Mouse (Mus musculus) heart, adult 2 months (tissue): ENCODE data around the gene Tcte2. TPM values are rescaled to one million over a fixed set of nuclear protein-coding genes. Genes with fewer than 3 reads are reported as not detected.

Experiments used
- DNase-seq, 2 experiments: peaks; one replicate each; pipeline ENCODE4 v3.0.0; 2021
- H3K27ac ChIP-seq: fragments of 200-600 bp; 2 replicates; pipeline ENCODE4 v1.8.1; 2022
- H3K27me3 ChIP-seq: fragments of 200-500 bp; 2 replicates; pipeline ENCODE4 v1.6.1; 2012; ENCODE audit warnings: mild to moderate bottlenecking, low read length, inconsistent platforms, mixed read lengths; ENCODE audit not compliant: control insufficient read depth, insufficient read depth
- H3K36me3 ChIP-seq: fragments of 200-500 bp; 2 replicates; pipeline ENCODE4 v1.6.1; 2012; ENCODE audit warnings: low read length, inconsistent platforms; ENCODE audit not compliant: control insufficient read depth, insufficient read depth
- H3K4me1 ChIP-seq: fragments of 200-500 bp; 2 replicates; pipeline ENCODE4 v1.6.1; 2011; ENCODE audit warnings: low read length; ENCODE audit not compliant: control insufficient read depth, insufficient read depth
- H3K4me3 ChIP-seq: fragments of 200-600 bp; 2 replicates; pipeline ENCODE4 v1.8.1; 2022
- H3K79me2 ChIP-seq: fragments of 200-500 bp; replicated peaks from 2 replicates; pipeline ENCODE4 v1.6.1; 2012; ENCODE audit warnings: mild to moderate bottlenecking, inconsistent platforms, low read length, moderate library complexity, mixed read lengths; ENCODE audit not compliant: control insufficient read depth, insufficient read depth
- H3K9ac ChIP-seq: fragments of 200-500 bp; 2 replicates; pipeline ENCODE4 v1.6.1; 2012; ENCODE audit warnings: low read depth, mild to moderate bottlenecking, control low read depth, inconsistent platforms, low read length, mixed read lengths
- CTCF ChIP-seq: fragments of 200-600 bp; IDR thresholded peaks from 2 replicates; pipeline ENCODE4 v1.8.1; 2022; ENCODE audit warnings: antibody characterized with exemption, mild to moderate bottlenecking, moderate library complexity
- EP300 ChIP-seq: fragments of 200-500 bp; IDR thresholded peaks from 2 replicates; pipeline ENCODE4 v1.6.1; 2011; ENCODE audit warnings: low read depth, low read length, control low read depth; ENCODE audit not compliant: insufficient read depth
- POLR2A ChIP-seq: fragments of 200-500 bp; IDR thresholded peaks from 2 replicates; pipeline ENCODE4 v1.6.1; 2011; ENCODE audit warnings: mild to moderate bottlenecking, low read depth, low read length, control low read depth; ENCODE audit not compliant: insufficient read depth
- WGBS: fragments of 180-500 bp; shearing (Covaris S2); methylation state at CpG from one replicate; pipeline ENCODE4 v1.1.7; 2018; 5-methylcytosine and 5-hydroxymethylcytosine counted together
- intact Hi-C: fragments of 180-260 bp; cut with DNase I; formaldehyde crosslinking; loops from one replicate; pipeline ENCODE4 v1.15.1; 2025
- polyA plus RNA-seq: library from polyadenylated mRNA; depleted of rRNA; stranded (reverse); fragments of >200 nt; gene quantifications from 2 replicates; pipeline ENCODE4 v1.2.3, GENCODE M21; 2012; rRNA removed
- total RNA-seq, 2 experiments: library from RNA; stranded (reverse); gene quantifications; 2 replicates each; pipeline ENCODE4 v1.2.3; 2021

Tcte2 gene
- total and polyA plus RNA-seq, 3 experiments: 2.5 to 6.3 (median 3.8) TPM

- WGBS: 83% methylated on average over 1 of the region's 1 CpGs
- TF ChIP-seq POLR2A (no peak), EP300 (no peak), CTCF (no peak)
- no peak for DNase-seq
- Histone ChIP-seq H3K27me3 (no peaks in the 10 kb centered on the region), H3K36me3 (no peaks in the 10 kb centered on the region), H3K9ac (no peak overlapping the region), H3K4me1 (peaks cover 7% of the 10 kb centered on the region), H3K79me2 (no peaks in the 10 kb centered on the region), H3K4me3 (no peak overlapping the region), H3K27ac (no peak overlapping the region)
- intact Hi-C loops: no loop called here
These were observed 95.9 kb downstream of the Tcte2 start for GRCm38 (mm10) chr17:13665731-13666130.

- Histone ChIP-seq H3K4me3 (no peak overlapping the region), H3K4me1 (peaks cover 18% of the 10 kb centered on the region), H3K79me2 (no peaks in the 10 kb centered on the region), H3K27me3 (no peaks in the 10 kb centered on the region), H3K9ac (no peak overlapping the region), H3K36me3 (no peaks in the 10 kb centered on the region), H3K27ac (no peak overlapping the region)
- WGBS: 94% methylated on average over 13 of the region's 13 CpGs
- intact Hi-C loops: no loop called here
- DNase-seq: no peak
- TF ChIP-seq EP300 (no peak), POLR2A (no peak), CTCF (no peak)
These were observed 98.0 kb downstream of the Tcte2 start for GRCm38 (mm10) chr17:13663386-13664166.

Other genes with a start within 250 kb of the Tcte2 start
- gene Afdn, start 1.3 kb downstream of the Tcte2 start, total RNA-seq: 10 to 100 TPM; 60.7 to 90.9 TPM
- 36.9 and 69.6 TPM in 2 replicates for gene Afdn, start 1.3 kb downstream of the Tcte2 start, polyA plus RNA-seq
- gene Gm7168, start 186.5 kb upstream of the Tcte2 start, total RNA-seq: under 1 TPM in 1 of 2 experiments, not detected in 1; 0.21 TPM
- 0.12 TPM in 1 of 2 replicates, not detected in the other for gene Gm7168, start 186.5 kb upstream of the Tcte2 start, polyA plus RNA-seq
- not detected for gene Gm7356, start 241.9 kb upstream of the Tcte2 start, total RNA-seq
- gene Gm7356, start 241.9 kb upstream of the Tcte2 start, polyA plus RNA-seq: 0.08 TPM in 1 of 2 replicates, not detected in the other